Mouse (Mus musculus): Measurements from ENCODE around the gene Xpo5.

- TF ChIP-seq CTCF (IDR thresholded peaks at IDR 0.05; ENCODE audit: low read depth) (no peak), EP300 (IDR thresholded peaks at IDR 0.05; ENCODE audit: low read depth) (no peak)
Measured at GRCm38 (mm10) chr17:46160686-46161085, 41.9 kb upstream of the Xpo5 start, which contains the start of gene Gtpbp2.

Measured in heart, postnatal 0 days (tissue).